Mouse (Mus musculus) hematopoietic stem cell, adult 5-6 weeks (primary cell): ENCODE measurements around the gene Dynlt1c. TPM values are rescaled to one million over a fixed set of nuclear protein-coding genes. Genes with fewer than 3 reads are reported as not detected.
A peak's percentile ranks its signal among the peaks of the same experiment; 100 is the strongest.
"Not testable (repeated sequence)": the region's sequence is repeated elsewhere in the genome, so short reads cannot be mapped to it uniquely, and the experiment has no call there.

Source experiments
- ATAC-seq, 2 experiments: fragments of 125-278 bp in 1 of 2; replicated peaks in 1 of 2; 2 replicates each; pipeline ENCODE4 v1.8.0; 2016 to 2017; ENCODE audit warnings: inconsistent platforms in 2 of 2, mild to moderate bottlenecking in 2 of 2, moderate number of reproducible peaks in 2 of 2, low read depth in 1 of 2, moderate TSS enrichment in 1 of 2; ENCODE audit not compliant: low FRiP score in 2 of 2, poor library complexity in 2 of 2, severe bottlenecking in 2 of 2, insufficient read depth in 1 of 2, low TSS enrichment in 1 of 2
- total RNA-seq: library from RNA; stranded (forward); fragments of 172-1452, 232-1000 nt; gene quantifications from 2 replicates; pipeline ENCODE4 v1.2.3, GENCODE M21; 2017

Dynlt1c gene
- total RNA-seq, 1 experiment from 2014 or later: 4.4 TPM

DNA sequence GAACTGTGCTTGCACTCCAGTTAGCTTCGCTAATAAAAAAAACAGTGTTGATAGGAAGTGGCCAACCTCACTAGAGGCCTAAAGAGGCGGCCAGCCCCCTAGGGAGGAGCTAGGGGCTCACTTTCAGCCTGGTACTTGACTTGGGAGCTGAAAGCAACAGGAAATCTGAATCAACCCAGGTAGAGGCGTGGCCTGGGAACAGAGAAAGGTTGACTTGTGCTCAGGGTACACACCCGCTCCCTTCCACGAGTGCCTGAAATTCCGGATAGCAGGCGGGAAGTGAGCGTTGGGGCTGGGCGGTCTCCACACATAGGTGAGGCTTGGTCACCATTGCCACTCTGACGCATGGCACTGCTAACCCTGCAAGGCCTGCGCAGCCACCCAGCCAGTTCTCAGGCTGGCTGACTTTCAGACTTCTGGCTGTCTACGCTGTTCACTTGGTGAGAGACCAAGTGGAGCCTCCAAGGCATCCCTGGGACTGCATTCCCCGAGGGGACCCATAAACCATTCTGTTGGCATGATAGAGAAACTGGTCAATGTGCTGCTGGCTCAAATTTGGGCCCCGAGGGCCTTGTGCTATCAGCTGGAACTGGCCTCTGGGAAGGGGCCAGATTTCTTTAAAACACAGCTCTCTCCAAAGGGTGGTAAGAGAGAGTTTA lies 39.4 kb downstream of the Dynlt1c start:
- peak; percentile 90 to 92 for ATAC-seq

DNA sequence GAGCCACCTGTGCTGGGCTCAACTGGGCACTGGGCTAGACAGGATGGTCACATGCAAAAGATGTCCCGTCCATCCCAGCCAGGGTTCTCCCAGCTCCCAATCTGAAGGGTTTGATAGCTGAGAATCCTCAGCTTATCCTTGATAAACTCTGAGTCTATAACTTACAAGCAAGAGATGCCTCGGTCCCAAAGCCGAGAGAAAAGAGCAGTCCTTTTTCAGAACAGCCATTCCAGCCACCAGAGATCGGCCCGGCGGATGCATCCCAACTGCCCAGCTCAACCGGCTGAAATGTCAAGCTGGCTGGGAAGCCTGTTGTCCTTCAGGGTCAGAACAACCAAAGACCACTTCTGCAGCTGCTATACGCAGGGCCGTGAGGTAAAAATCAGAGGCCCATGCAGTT lies 42.7 kb downstream of the Dynlt1c start:
- ATAC-seq: not testable (repeated sequence)

DNA sequence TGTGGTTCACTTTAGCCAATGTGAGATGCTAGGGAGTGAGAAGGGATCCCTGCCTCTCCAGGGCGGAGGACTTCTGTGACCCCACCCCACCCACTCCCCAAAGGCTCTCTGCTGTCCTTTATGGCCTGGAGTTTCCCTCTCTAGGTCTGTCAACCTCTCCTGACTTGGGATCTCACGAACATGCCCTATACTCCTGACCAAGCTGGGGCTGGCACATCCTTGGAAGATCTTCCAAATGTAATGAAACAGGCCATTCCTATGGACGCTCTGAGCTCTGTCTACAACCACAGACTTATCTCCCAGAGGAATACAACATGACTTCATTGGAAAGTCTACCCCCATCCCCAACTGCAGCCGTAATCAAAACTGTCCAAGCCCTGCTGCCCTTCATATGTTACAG lies 43.2 kb downstream of the Dynlt1c start:
- not testable (repeated sequence) for ATAC-seq

DNA sequence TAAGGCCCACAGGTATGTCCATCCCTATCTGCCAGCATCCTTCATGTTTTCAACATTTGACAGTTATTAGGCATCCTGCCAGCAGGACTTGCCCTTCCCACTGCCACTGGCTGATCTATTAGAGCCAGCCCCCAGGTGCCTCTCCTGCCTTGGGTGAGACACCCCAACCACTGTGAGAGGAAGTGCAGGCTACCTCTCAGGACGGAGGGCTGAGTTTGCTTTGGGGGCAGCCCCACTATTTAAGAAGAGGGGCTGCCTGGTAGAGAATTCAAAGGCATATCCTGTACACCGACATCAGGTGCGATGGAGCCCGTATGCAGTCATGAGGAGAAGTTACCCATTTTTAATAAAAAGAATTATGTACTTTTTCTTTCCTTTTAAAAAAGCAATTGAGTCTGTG lies 44.2 kb downstream of the Dynlt1c start:
- ATAC-seq: not testable (repeated sequence)

DNA sequence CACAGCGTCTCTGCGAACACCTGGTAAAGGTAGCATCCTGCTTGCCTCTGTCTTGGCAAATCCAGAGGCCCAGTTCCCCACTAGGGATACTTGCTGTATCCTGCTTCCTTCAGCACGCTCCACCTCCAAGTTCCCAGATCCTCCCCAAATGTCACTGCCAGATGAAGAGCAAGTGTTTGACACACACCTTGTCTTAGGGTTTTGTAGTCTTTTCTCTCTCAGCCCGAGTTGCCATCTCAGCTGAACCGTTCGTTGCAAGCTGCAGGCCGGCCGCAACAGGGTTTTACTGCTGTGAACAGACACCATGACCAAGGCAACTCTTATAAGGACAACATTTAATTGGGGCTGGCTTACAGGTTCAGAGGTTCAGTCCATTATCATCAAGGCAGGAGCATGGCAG lies 45.4 kb downstream of the Dynlt1c start:
- not testable (repeated sequence) for ATAC-seq

DNA sequence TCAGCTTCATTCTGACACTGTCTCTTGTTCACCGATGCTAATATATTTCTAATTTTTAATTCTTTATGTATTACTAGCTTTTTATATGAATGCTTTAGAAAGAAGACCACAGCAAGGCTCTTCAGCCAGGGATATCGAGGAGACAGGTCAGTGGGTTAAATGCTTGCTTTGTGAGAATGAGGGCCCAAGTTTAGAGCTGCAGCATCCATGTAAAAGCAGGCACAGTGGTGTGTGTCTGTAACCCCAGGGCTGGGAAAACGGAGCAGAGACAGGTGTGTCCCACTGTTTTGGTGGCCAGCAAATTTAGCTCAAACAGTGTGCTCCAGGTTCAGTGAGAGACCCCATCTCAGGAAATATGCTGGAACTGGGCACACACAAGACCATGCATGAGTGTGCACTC lies 46.0 kb downstream of the Dynlt1c start:
- ATAC-seq: not testable (repeated sequence)

DNA sequence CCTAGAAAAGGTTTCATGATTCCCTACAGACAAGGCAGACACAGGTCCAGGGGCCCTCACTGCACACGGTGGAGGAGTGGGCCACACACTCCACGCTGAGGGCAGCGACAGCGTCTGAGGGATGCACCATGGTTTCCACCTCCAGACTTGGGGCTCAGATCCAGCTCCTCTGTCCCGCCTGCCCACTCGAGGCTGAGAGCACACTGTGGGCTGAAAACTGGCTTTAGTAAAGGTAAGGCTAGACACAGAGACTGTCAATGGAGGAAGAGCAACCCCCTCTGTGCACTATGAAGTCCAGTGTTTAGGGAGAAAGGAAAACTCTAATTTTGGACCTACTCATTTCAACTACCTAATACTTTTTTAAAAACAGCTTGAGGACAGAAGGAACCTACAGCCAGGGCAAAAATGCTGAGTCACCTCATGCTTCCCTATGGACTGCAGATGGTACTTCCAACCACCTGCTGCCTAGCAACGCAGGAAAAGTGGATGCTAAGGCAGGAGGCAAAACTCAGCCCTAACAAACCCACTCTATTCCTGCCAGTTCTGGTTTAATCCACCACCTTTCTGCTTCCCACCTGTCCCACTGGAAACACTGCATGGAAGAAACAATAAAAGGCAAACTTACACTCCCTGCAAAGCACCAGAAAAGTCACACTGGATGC lies 49.6 kb downstream of the Dynlt1c start:
- ATAC-seq: not testable (repeated sequence)

DNA sequence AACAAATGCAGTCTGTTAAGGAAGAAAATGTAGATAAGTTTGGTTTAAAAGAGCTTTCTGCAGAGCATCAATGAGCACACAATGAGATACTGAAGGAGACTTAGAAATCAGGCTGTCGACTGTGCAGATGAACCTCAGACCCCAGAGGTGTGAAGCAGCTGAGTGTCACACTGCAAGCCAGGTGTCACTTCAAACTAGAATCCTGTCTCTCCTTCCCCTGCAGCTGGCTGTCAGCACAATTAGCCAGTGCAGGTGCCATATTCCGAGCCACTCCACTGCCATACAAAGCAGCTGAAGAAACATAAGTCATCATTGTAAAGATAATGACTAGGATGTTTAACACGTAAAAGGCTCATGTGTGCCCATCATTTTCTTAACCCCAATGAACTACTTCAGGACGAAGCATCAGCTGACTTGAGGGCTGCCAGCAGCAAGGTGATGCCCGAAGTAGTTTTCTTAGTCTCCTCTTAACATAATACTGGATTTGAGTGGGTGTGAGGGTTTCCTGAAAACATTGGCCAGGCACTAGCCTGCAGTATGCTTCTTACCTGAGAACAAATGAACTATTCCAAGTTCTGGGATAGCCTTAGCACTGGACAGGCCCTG lies 52.0 kb downstream of the Dynlt1c start:
- not testable (repeated sequence) for ATAC-seq

DNA sequence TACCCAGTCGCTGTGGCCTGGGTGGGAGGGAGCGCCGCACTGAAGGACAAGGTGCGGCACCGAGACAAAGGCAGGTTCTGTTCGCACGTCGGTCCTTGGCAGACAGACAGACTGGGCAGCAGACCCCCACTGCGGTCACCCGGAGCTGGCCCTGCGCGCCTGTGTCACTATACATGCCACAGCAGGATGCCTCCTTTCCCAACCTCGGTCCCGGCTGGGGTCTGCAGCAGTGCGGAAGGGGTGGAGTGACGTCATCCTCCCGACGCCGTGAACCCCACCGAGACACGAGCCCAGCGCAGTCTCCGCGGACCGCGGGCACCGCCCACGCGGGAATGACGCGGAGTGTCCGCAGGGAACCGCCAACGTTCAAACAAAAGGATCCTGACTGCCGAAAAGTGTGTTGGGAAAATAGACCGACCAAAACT lies 53.6 kb downstream of the Dynlt1c start:
- ATAC-seq: peak; percentile 57 to 82

DNA sequence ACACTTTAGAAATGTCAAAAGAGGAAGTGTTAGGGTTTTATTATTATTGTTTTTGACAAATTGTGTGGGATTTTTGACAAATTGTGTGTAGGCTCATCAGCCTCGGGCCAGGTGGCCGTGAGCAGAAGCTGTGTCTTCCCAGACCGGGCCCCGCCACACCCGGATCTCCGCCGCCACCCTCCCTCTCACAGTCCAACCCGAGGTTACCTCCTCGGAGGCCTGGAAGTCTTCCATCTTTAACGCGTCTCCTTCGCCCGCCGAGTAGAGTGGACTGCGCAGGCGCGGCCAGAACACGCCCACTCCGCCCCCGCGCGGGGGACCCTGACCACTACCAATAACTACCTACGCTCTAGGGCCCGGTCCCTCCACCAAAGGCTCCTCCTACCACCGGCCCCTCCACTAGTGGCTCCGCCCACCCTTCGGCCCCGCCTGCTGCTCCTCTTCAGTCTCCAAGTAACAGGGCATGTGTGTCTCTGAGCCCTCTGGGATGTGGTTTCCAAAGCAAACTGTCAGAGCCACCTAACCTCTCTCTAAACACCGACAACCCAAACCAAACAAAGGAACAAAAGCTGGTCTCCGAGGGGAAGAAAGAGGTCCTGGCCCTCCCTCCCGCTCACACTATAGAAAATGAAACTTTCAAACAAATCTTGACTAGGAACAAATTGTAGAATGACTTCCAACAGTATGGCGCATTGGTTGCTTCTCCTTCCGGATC lies 54.3 kb downstream of the Dynlt1c start, which contains the start of gene Dynlt1f:
Dynlt1f (minus strand) TSS at position 334 of the 715 bp plus-strand sequence.
- peak; percentile 93 to 97 for ATAC-seq

DNA sequence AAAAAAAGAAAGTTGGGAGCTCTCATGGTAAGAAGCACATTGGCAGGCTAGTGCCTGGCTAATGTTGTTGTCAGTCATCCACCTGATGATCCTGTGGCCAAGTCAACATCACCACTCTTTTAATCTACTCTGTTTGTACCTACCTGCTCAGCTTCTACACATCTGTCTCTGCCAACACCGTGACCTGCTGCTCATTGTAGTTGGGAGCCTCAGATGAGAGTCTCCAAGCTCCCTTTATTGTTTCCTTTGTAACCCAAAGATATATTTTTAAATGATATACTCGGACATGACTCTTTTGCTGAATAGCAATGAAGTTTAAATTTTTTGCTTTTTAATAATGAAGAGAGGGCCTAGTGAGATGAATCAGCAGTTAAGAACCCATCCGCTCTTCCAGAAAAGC lies 55.0 kb downstream of the Dynlt1c start:
- not testable (repeated sequence) for ATAC-seq

DNA sequence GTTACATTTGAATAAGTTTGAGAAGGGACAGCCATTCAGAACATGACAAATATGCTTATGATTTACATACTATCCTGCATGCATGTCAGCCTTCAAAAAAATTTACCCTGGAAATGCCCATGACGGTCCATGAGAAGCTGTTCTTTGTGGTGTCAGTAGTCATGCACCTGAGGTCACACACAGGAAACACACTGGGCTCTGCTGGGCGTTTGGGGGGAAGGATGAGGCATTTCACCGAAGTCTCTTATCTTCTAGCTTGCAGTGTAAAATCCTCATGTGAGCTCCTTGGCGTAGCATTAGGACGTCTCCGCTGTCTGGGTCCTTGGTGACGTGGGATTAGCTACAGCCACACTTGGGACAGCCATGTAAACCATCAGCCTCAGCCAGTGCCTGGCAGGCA lies 57.3 kb downstream of the Dynlt1c start, which contains the start of gene Sytl3:
Sytl3 (plus strand) TSS at position 293 of the 400 bp plus-strand sequence.
- ATAC-seq: not testable (repeated sequence)

Other genes with a start within 250 kb of the Dynlt1c start
- gene Dynlt1b, start 171.6 kb upstream of the Dynlt1c start, total RNA-seq: 102 and 167 TPM in 2 replicates
- 104 and 120 TPM in 2 replicates for gene Dynlt1f, start 54.2 kb downstream of the Dynlt1c start, total RNA-seq
- 0.81 and 0.89 TPM in 2 replicates for gene Sytl3, start 57.4 kb downstream of the Dynlt1c start, total RNA-seq
- 130 and 159 TPM in 2 replicates for gene Ezr, start 181.1 kb downstream of the Dynlt1c start, total RNA-seq